Mouse (Mus musculus) stomach, embryonic 16.5 days (tissue): ENCODE results near the gene Arl6ip5. TPM values are rescaled to one million over a fixed set of nuclear protein-coding genes. Genes with fewer than 3 reads are reported as not detected.
"Not testable (repeated sequence)": the region's sequence is repeated elsewhere in the genome, so short reads cannot be mapped to it uniquely, and the experiment has no call there.

Experiments used
- ATAC-seq: fragments of 200-750 bp; cut with Nextera tagmentation; 2 replicates; pipeline ENCODE4 v1.8.0; 2017; ENCODE audit warnings: moderate number of reproducible peaks, moderate TSS enrichment; ENCODE audit not compliant: insufficient read depth, low FRiP score
- H3K27ac ChIP-seq: fragments of 300-500 bp; sonication (generic); 2 replicates; pipeline ENCODE4 v1.5.1; 2014; ENCODE audit warnings: low read length
- H3K27me3 ChIP-seq: fragments of 300-500 bp; sonication (generic); 2 replicates; pipeline ENCODE4 v1.6.1; 2014; ENCODE audit warnings: low read length, control low read depth, mixed read lengths; ENCODE audit not compliant: control insufficient read depth, insufficient read depth
- H3K36me3 ChIP-seq: fragments of 300-500 bp; sonication (generic); 2 replicates; pipeline ENCODE4 v1.6.1; 2014; ENCODE audit warnings: low read length; ENCODE audit not compliant: control insufficient read depth, insufficient read depth
- H3K4me1 ChIP-seq: fragments of 300-500 bp; sonication (generic); 2 replicates; pipeline ENCODE4 v1.6.1; 2014; ENCODE audit warnings: low read length, control low read depth, mixed read lengths; ENCODE audit not compliant: control insufficient read depth, insufficient read depth
- H3K4me2 ChIP-seq: fragments of 300-500 bp; sonication (generic); 2 replicates; pipeline ENCODE4 v1.6.1; 2014; ENCODE audit warnings: low read depth, low read length, mixed read lengths
- H3K4me3 ChIP-seq: fragments of 300-500 bp; sonication (generic); replicated peaks from 2 replicates; pipeline ENCODE4 v1.5.1; 2014; ENCODE audit warnings: mild to moderate bottlenecking, low read length
- H3K9ac ChIP-seq: fragments of 300-500 bp; sonication (generic); 2 replicates; pipeline ENCODE4 v1.6.1; 2014; ENCODE audit warnings: low read length
- H3K9me3 ChIP-seq: fragments of 300-500 bp; sonication (generic); replicated peaks from 2 replicates; pipeline ENCODE4 v1.6.1; 2016; ENCODE audit warnings: low read length, control low read depth; ENCODE audit not compliant: control insufficient read depth
- WGBS: fragments of 180-500 bp; shearing (Covaris S2); extraction: QIAGEN DNeasy Blood & Tissue Kit; methylation state at CpG from one replicate; pipeline ENCODE4 v1.1.7; 2014; 5-methylcytosine and 5-hydroxymethylcytosine counted together
- polyA plus RNA-seq: library from polyadenylated mRNA; unstranded; fragments of >200 nt; fragmentation: Nextera tagmentation; extraction: Ambion mirVana; gene quantifications from 2 replicates; pipeline ENCODE4 v1.2.1, GENCODE M21; 2015

The Arl6ip5 gene
- polyA plus RNA-seq, 1 experiment from 2014 or later: 93.1 TPM

- not testable (repeated sequence) for H3K4me3 ChIP-seq, H3K27me3 ChIP-seq, H3K4me2 ChIP-seq, H3K9me3 ChIP-seq, H3K36me3 ChIP-seq, ATAC-seq, H3K9ac ChIP-seq, H3K27ac ChIP-seq, H3K4me1 ChIP-seq
- 79% methylated on average over 2 of the region's 2 CpGs for WGBS
Observed at GRCm38 (mm10) chr6:97259926-97260325, 49.4 kb downstream of the Arl6ip5 start.

GRCm38 (mm10) chr6:97262229-97262628, 51.7 kb downstream of the Arl6ip5 start:
- H3K27me3 ChIP-seq: no peaks in the 10 kb centered on the region

DNA sequence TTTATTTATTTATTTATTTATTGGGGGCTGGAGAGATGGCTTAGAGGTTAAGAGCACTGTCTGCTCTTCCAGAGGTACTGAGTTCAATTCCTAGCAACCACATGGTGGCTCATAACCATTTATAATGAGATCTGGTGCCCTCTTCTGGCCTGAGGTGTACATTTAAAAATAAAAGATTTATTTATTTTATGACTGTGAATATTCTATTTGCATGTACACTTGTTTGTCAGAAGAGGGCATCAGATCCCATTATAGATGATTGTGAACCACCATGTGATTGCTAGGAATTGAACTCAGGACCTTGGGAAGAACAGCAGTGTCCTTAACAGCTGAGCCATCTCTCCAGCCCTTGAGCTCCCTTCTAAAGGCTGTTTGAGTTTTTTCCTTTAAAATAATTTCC, 53.3 kb downstream of the Arl6ip5 start:
- not testable (repeated sequence) for H3K36me3 ChIP-seq, H3K27ac ChIP-seq, H3K9ac ChIP-seq, H3K4me3 ChIP-seq, ATAC-seq, H3K4me1 ChIP-seq, H3K4me2 ChIP-seq, H3K27me3 ChIP-seq, H3K9me3 ChIP-seq

More at GRCm38 (mm10) chr6:97262229-97262628, 51.7 kb downstream of the Arl6ip5 start:
- H3K9me3 ChIP-seq: no peaks in the 10 kb centered on the region
- WGBS: 59% methylated on average over 4 of the region's 4 CpGs
- ATAC-seq: no peak
- H3K36me3 ChIP-seq: no peaks in the 10 kb centered on the region
- H3K4me3 ChIP-seq: no peak overlapping the region
- no peaks in the 10 kb centered on the region for H3K4me1 ChIP-seq
- no peak overlapping the region for H3K4me2 ChIP-seq
- no peak overlapping the region for H3K27ac ChIP-seq
- no peak overlapping the region for H3K9ac ChIP-seq

GRCm38 (mm10) chr6:97265240-97265639, 54.8 kb downstream of the Arl6ip5 start:
- Histone ChIP-seq H3K4me2 (no peak overlapping the region), H3K36me3 (no peaks in the 10 kb centered on the region), H3K4me1 (no peaks in the 10 kb centered on the region), H3K27me3 (no peaks in the 10 kb centered on the region), H3K9ac (no peak overlapping the region), H3K4me3 (no peak overlapping the region), H3K27ac (no peak overlapping the region), H3K9me3 (no peaks in the 10 kb centered on the region)
- 62% methylated on average over 8 of the region's 8 CpGs for WGBS
- ATAC-seq: no peak

GRCm38 (mm10) chr6:97265705-97266104, 55.2 kb downstream of the Arl6ip5 start:
- ATAC-seq: no peak
- H3K9me3 ChIP-seq: no peaks in the 10 kb centered on the region

GRCm38 (mm10) chr6:97266661-97267060, 56.2 kb downstream of the Arl6ip5 start:
- H3K4me3 ChIP-seq: no peak overlapping the region
- no peaks in the 10 kb centered on the region for H3K36me3 ChIP-seq
- H3K4me2 ChIP-seq: no peak overlapping the region
- no peak for ATAC-seq
- WGBS: 66% methylated on average over 4 of the region's 4 CpGs
- no peak overlapping the region for H3K27ac ChIP-seq
- no peak overlapping the region for H3K9ac ChIP-seq
- no peaks in the 10 kb centered on the region for H3K27me3 ChIP-seq
- H3K9me3 ChIP-seq: no peaks in the 10 kb centered on the region
- no peaks in the 10 kb centered on the region for H3K4me1 ChIP-seq

More at GRCm38 (mm10) chr6:97265705-97266104, 55.2 kb downstream of the Arl6ip5 start:
- Histone ChIP-seq H3K27me3 (no peaks in the 10 kb centered on the region), H3K9ac (no peak overlapping the region), H3K4me2 (no peak overlapping the region), H3K4me3 (no peak overlapping the region), H3K36me3 (no peaks in the 10 kb centered on the region), H3K4me1 (no peaks in the 10 kb centered on the region), H3K27ac (no peak overlapping the region)
- 55% methylated on average over 3 of the region's 3 CpGs for WGBS

DNA sequence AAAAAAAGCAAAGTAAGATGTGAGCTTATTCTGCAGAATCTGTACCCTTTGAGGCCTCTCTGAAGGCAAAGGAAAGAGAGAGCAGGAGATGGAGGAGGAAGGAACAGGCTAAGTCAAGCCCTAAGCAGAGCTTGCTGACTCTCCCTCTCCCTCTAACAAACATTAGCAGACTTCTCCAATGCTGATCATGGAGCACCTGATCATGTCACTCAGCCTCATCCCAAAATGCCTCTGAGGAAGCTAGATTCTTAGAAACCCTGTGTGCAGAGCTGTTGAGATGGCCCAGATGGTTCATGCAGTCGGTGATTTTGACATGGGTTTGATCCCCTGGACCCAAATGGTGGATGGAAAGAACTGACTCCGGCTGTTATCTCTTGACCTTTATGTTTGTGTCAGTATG, 56.6 kb downstream of the Arl6ip5 start:
- 77% methylated on average over 2 of the region's 2 CpGs for WGBS
- Histone ChIP-seq H3K36me3 (no peaks in the 10 kb centered on the region), H3K4me1 (no peaks in the 10 kb centered on the region), H3K4me2 (no peak overlapping the region), H3K9me3 (no peaks in the 10 kb centered on the region), H3K4me3 (no peak overlapping the region), H3K27ac (no peak overlapping the region), H3K9ac (no peak overlapping the region), H3K27me3 (no peaks in the 10 kb centered on the region)
- no peak for ATAC-seq

DNA sequence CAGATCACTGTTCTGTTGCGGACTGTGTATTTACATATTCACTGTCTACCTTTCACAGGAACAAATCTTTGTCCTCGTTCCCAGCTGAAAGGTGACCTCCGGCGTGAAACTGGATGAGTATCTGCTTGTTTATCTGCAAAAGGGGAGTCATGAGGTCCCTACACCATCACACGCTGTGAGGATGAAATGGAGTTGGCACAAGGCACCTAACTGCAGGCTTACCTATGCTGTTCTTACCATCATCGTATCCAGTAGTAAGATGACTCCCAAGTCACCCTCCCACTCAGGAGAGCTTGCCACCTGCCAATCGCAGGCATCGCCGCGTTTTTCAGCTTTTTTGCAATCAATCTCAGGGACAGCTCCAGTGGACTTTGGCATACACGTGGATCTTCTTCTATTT, 59.1 kb downstream of the Arl6ip5 start:
- no peak for ATAC-seq
- Histone ChIP-seq H3K9me3 (no peaks in the 10 kb centered on the region), H3K27ac (no peak overlapping the region), H3K27me3 (no peaks in the 10 kb centered on the region), H3K4me2 (no peak overlapping the region), H3K4me3 (no peak overlapping the region), H3K4me1 (no peaks in the 10 kb centered on the region), H3K9ac (no peak overlapping the region), H3K36me3 (no peaks in the 10 kb centered on the region)
- WGBS: 73% methylated on average over 11 of the region's 11 CpGs

- Histone ChIP-seq H3K36me3 (no peaks in the 10 kb centered on the region), H3K4me2 (no peak overlapping the region), H3K4me1 (0 out of 2 replicates have a peak, but pooled peaks cover 2% of the 10 kb centered on the region), H3K9me3 (no peaks in the 10 kb centered on the region), H3K27me3 (no peaks in the 10 kb centered on the region), H3K9ac (no peak overlapping the region), H3K4me3 (no peak overlapping the region), H3K27ac (no peak overlapping the region)
- no peak for ATAC-seq
- WGBS: 70% methylated on average over 2 of the region's 2 CpGs
Observed at GRCm38 (mm10) chr6:97272349-97272748, 61.9 kb downstream of the Arl6ip5 start.
